ENCODE assay signal across 8 mouse cellular contexts in the genomic region with DNA sequence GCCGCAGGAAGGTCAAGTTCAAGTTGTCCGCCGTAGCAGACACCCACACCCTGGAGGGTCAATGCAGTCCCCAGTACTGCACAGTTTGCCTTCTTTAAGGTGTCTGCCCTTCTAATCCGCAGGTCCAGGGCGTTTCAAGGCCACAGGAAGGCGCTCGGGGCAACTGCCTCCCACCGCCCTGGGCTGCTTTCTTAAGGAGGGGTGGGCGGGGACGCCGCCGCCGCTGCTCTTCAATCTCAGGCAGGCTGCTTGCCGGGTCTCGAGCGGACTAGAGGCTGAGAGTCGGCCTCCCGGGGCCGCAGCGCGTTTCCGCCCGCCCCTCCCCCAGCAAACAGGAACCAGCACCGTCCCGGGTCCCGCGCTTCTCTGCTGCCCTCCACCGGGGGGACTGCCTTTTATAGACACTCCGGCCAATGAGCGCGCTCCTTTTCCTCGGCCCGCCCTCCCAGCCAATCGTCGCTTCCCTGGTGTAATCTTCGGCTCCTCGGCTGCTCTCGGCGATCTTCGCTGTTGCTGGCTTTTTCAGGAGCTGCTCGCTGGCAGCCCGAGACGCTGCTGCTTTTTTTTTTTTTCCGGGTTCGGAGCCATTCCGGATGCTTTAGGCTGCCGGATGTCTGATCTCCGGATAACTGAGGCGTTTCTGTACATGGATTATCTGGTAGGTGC. TPM values are rescaled to one million over a fixed set of nuclear protein-coding genes. Genes with fewer than 3 reads are reported as not detected.
A peak's percentile ranks its signal among the peaks of the same experiment; 100 is the strongest.
DNase-seq lines count a peak whose midpoint lies in the region; ATAC-seq and TF ChIP-seq lines count a peak whose summit lies in the region.

Gene Arl15, plus strand, starts transcription at position 467 of the 666 bp plus-strand sequence.

- TF ChIP-seq CTCF in cortical plate, adult 2 months (IDR thresholded peaks at IDR 0.05; ENCODE audit: extremely low read depth, insufficient read depth, low read length) = no peak

- H3K27ac ChIP-seq in cortical plate, adult 2 months (ENCODE audit: insufficient read depth, low read length) = peak within 1 kb of the TSS; percentile 93

- peak; percentile 98 for DNase-seq in gastrocnemius, postnatal 10 days
- DNase-seq in induced T-regulatory cell, adult 2 months (ENCODE audit: low read depth) = peak; percentile 98
- DNase-seq in left cerebral cortex, adult 9 months (ENCODE audit: low spot score in 2 of 2) = peak; percentile 86 to 96
- DNase-seq in right cerebral cortex, postnatal 14 days = peak; percentile 99
- peak; percentile 96 to 98 for DNase-seq in urinary bladder, postnatal 36 days (ENCODE audit: low spot score in 2 of 2)

- TF ChIP-seq POLR2A in cortical plate, adult 2 months (IDR thresholded peaks at IDR 0.05; ENCODE audit: extremely low read depth, insufficient read depth, low read length) = peak; percentile 99

- no peaks in the 10 kb centered on the region; the same call in 1 of the 2 replicates for H3K4me1 ChIP-seq in cortical plate, adult 2 months (ENCODE audit: control insufficient read depth, insufficient read depth, low read length)

- peak within 1 kb of the TSS; percentile 73 for H3K4me3 ChIP-seq in cortical plate, adult 2 months (ENCODE audit: insufficient read depth, low read length)

- ATAC-seq in activated CD4-positive, CD25-positive, alpha-beta regulatory T cell, adult 4 months = peak; percentile 97
- ATAC-seq in megakaryocyte progenitor cell, adult 5-6 weeks (replicated peaks; ENCODE audit: poor library complexity) = peak; percentile 85

RNA-seq across cellular contexts. Expression of gene Arl15, which starts in this region (rescaled TPM):
- 10 to 100 TPM; 11.2 to 14.6 TPM for polyA plus RNA-seq in activated CD4-positive, CD25-positive, alpha-beta regulatory T cell, adult 4 months (2017; shearing (Covaris generic))
- polyA plus RNA-seq in cortical plate, adult 2 months (2012; rRNA removed) = 14.8 and 15.1 TPM in 2 replicates
- 1 to 10 TPM; 8.7 to 8.8 TPM for total RNA-seq in gastrocnemius, postnatal 10 days (2021)
- 17.5 and 22.3 TPM in 2 replicates for total RNA-seq in megakaryocyte progenitor cell, adult 5-6 weeks (2015)
- total RNA-seq in megakaryocyte progenitor cell, adult 5-6 weeks (2017) = 14.9 and 17.4 TPM in 2 replicates

Comparison
In these comparisons a context has a peak if more than half of its experiments do, and no peak if none do; other contexts are left out.
1. Peak in every context shown above with its lines: DNase-seq, ATAC-seq, H3K4me3 ChIP-seq and H3K27ac ChIP-seq.